Mouse (Mus musculus) myocyte (in vitro differentiated cells): ENCODE measurements at regions not wholly inside any gene's neighbourhood (a gene's known extent, or its start where the extent isn't known, plus 50 kb on each side); places are given as distances from the start of the nearest gene placed in this dataset.

Experiments used
- MAX ChIP-seq: IDR thresholded peaks from one replicate; pipeline ENCODE4 v1.6.1; 2011; ENCODE audit warnings: low read depth, mild to moderate bottlenecking, control low read depth
- MYOG ChIP-seq, 3 experiments: IDR thresholded peaks; one replicate each; pipeline ENCODE4 v1.6.1; 2011; ENCODE audit warnings: control low read depth in 2 of 3, low read depth in 2 of 3, mild to moderate bottlenecking in 2 of 3; ENCODE audit not compliant: insufficient read length in 2 of 3, control insufficient read depth in 1 of 3, insufficient read depth in 1 of 3
- POLR2A ChIP-seq: IDR thresholded peaks from one replicate; pipeline ENCODE4 v1.6.1; 2011; ENCODE audit warnings: low read depth, mild to moderate bottlenecking, control low read depth, moderate library complexity; ENCODE audit not compliant: insufficient read length
- POLR2AphosphoS2 ChIP-seq: IDR thresholded peaks from one replicate; pipeline ENCODE4 v1.6.1; 2011; ENCODE audit warnings: low read depth, control low read depth; ENCODE audit not compliant: insufficient read length
- SRF ChIP-seq: IDR thresholded peaks from one replicate; pipeline ENCODE4 v1.6.1; 2011; ENCODE audit warnings: low read depth; ENCODE audit not compliant: control insufficient read depth, insufficient read length
- USF1 ChIP-seq: IDR thresholded peaks from one replicate; pipeline ENCODE4 v1.6.1; 2011; ENCODE audit warnings: low read depth, mild to moderate bottlenecking, control low read depth, moderate library complexity

GRCm38 (mm10) chr4:131520636-131521306 is 317.3 kb downstream of the Ptpru start:
- TF ChIP-seq POLR2A = no peak
- no peak for TF ChIP-seq MYOG (IDR thresholded peaks at IDR 0.05; ENCODE audit: control insufficient read depth in 1 of 3, insufficient read depth in 1 of 3, insufficient read length in 2 of 3, low read depth in 2 of 3)
- TF ChIP-seq USF1 = no peak
- no peak for TF ChIP-seq SRF
- no peak for TF ChIP-seq MAX
- TF ChIP-seq POLR2AphosphoS2 = no peak
